ENCODE assay signal across 17 mouse cellular contexts in the genomic region with DNA sequence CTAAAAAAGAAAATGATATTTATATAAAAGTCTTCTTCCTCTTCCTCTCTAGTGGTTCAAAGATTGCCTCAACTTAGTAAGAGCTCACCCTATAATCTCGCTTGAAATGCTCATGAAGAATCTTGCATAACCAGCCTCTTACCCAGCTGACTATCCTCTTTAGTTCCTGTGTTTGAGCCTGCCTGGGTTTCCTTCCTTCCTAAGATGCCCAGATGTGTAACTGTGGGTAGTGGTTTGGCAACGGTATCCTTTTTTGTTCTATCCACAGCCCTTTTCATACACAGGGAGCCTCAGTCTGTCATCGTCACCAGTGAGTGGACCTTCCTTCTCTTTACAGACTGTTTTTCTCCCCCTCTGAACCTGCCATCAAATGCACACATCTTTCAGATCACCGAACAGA.
DNase-seq lines count a peak whose midpoint lies in the region; ATAC-seq lines count a peak whose summit lies in the region.
"Had no signal": no experiment of that assay in that cellular context is flagged by ENCODE, and none has a peak within 500 bp of the region (broad histone marks: within the 10 kb centered on the region; RNA-seq: fewer than 3 reads in every experiment).

No protein-coding gene starts in this region.

- peak; percentile 83 for ATAC-seq in common myeloid progenitor, adult 5-6 weeks (replicated peaks; ENCODE audit: low read depth, poor library complexity, severe bottlenecking)
- ATAC-seq in megakaryocyte progenitor cell, adult 5-6 weeks (replicated peaks; ENCODE audit: poor library complexity): peak; percentile 82
- ATAC-seq: forebrain, postnatal 0 days; hindbrain, postnatal 0 days; intestine, embryonic 16.5 days; midbrain, embryonic 13.5 days had no signal

- DNase-seq in thymus, postnatal 14 days: peak; percentile 32
- no peak for DNase-seq in thymus, postnatal 4 days
- no peak for DNase-seq in adrenal gland, adult 18-20 months (ENCODE audit: low spot score in 2 of 2)
- no peak for DNase-seq in layer of hippocampus, postnatal 25 days (ENCODE audit: extremely low spot score in 1 of 2, low spot score in 1 of 2)
- DNase-seq: adrenal gland, postnatal 14 days; cerebellum, adult 18-20 months; cerebellum, postnatal 10 days; forebrain, postnatal 0 days; kidney, adult 8-10 months; lung, postnatal 36 days; right cerebral cortex, adult 18-20 months; thymus, postnatal 36 days had no signal
